Mouse (Mus musculus) myocyte (in vitro differentiated cells): ENCODE data around the gene Dab1. TPM values are rescaled to one million over a fixed set of nuclear protein-coding genes. Genes with fewer than 3 reads are reported as not detected.

Experiments
- H3K27me3 ChIP-seq: one replicate; pipeline ENCODE4 v1.6.1; 2011; ENCODE audit not compliant: control insufficient read depth, insufficient read depth, insufficient read length
- H3K36me3 ChIP-seq: one replicate; pipeline ENCODE4 v1.6.1; 2011; ENCODE audit not compliant: control insufficient read depth, insufficient read depth
- H3K4me2 ChIP-seq: one replicate; pipeline ENCODE4 v1.6.1; 2011; ENCODE audit warnings: low read depth, control low read depth
- H3K4me3 ChIP-seq: one replicate; pipeline ENCODE4 v1.5.1; 2011; ENCODE audit warnings: mild to moderate bottlenecking, control low read depth, moderate library complexity
- H3K79me2 ChIP-seq: one replicate; pipeline ENCODE4 v1.6.1; 2011; ENCODE audit not compliant: control insufficient read depth, insufficient read depth
- H3ac ChIP-seq: one replicate; pipeline ENCODE4 v1.6.1; 2011; ENCODE audit not compliant: control insufficient read depth, insufficient read length
- CEBPB ChIP-seq: IDR thresholded peaks from 2 replicates; pipeline ENCODE4 v1.6.1; 2011; ENCODE audit warnings: mild to moderate bottlenecking, moderate library complexity; ENCODE audit not compliant: poor library complexity, insufficient read depth, severe bottlenecking
- E2F4 ChIP-seq: IDR thresholded peaks from one replicate; pipeline ENCODE4 v1.6.1; 2011; ENCODE audit warnings: mild to moderate bottlenecking, control low read depth, moderate library complexity; ENCODE audit not compliant: insufficient read depth
- MAX ChIP-seq: IDR thresholded peaks from one replicate; pipeline ENCODE4 v1.6.1; 2011; ENCODE audit warnings: low read depth, mild to moderate bottlenecking, control low read depth
- MYOD1 ChIP-seq, 3 experiments: IDR thresholded peaks; one replicate each; pipeline ENCODE4 v1.6.1; 2011; ENCODE audit warnings: control low read depth in 2 of 3, low read depth in 2 of 3, mild to moderate bottlenecking in 2 of 3, moderate library complexity in 1 of 3; ENCODE audit not compliant: insufficient read length in 2 of 3, control insufficient read depth in 1 of 3
- MYOG ChIP-seq, 3 experiments: IDR thresholded peaks; one replicate each; pipeline ENCODE4 v1.6.1; 2011; ENCODE audit warnings: control low read depth in 2 of 3, low read depth in 2 of 3, mild to moderate bottlenecking in 2 of 3; ENCODE audit not compliant: insufficient read length in 2 of 3, control insufficient read depth in 1 of 3, insufficient read depth in 1 of 3
- POLR2A ChIP-seq: IDR thresholded peaks from one replicate; pipeline ENCODE4 v1.6.1; 2011; ENCODE audit warnings: low read depth, mild to moderate bottlenecking, control low read depth, moderate library complexity; ENCODE audit not compliant: insufficient read length
- POLR2AphosphoS2 ChIP-seq: IDR thresholded peaks from one replicate; pipeline ENCODE4 v1.6.1; 2011; ENCODE audit warnings: low read depth, control low read depth; ENCODE audit not compliant: insufficient read length
- REST ChIP-seq: IDR thresholded peaks from one replicate; pipeline ENCODE4 v1.6.1; 2011; ENCODE audit warnings: mild to moderate bottlenecking, control low read depth, moderate library complexity; ENCODE audit not compliant: insufficient read depth, insufficient read length
- SRF ChIP-seq: IDR thresholded peaks from one replicate; pipeline ENCODE4 v1.6.1; 2011; ENCODE audit warnings: low read depth; ENCODE audit not compliant: control insufficient read depth, insufficient read length
- TCF12 ChIP-seq: IDR thresholded peaks from one replicate; pipeline ENCODE4 v1.6.1; 2011; ENCODE audit warnings: mild to moderate bottlenecking, control low read depth; ENCODE audit not compliant: poor library complexity, insufficient read depth, severe bottlenecking
- TCF3 ChIP-seq: IDR thresholded peaks from one replicate; pipeline ENCODE4 v1.6.1; 2011; ENCODE audit warnings: low read depth, control low read depth; ENCODE audit not compliant: insufficient read length
- USF1 ChIP-seq: IDR thresholded peaks from one replicate; pipeline ENCODE4 v1.6.1; 2011; ENCODE audit warnings: low read depth, mild to moderate bottlenecking, control low read depth, moderate library complexity
- polyA plus RNA-seq: library from polyadenylated mRNA; unstranded; fragments of >200 nt; fragmentation: generic; extraction: Trizol; gene quantifications from one replicate; pipeline ENCODE4 v1.2.1, GENCODE M21; 2012; ENCODE audit warnings: missing spikeins

Gene Dab1
- polyA plus RNA-seq, 1 experiment, result not detected

DNA sequence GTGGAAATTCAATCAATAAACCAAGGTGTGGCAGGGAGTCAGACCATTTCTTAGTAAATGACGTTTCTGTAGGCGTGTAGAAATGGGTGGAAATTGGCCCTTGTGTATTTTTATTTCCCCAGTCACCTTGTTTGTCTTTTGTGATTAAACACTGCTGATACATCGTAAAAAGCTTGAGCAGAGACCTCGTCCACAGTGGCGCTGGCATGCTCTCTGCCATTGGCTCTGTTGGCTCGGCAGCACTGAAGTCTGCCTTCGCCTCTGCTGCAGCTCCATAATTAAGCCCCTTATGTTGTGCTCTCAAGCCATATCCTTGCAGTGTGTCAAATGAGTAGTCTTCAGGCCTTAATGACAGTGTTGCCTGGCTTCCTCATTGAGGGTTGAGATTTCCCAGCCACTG, 765.5 kb downstream of the Dab1 start:
- no peak overlapping the region for H3K4me3 ChIP-seq
- H3K79me2 ChIP-seq, result no peaks in the 10 kb centered on the region
- H3K36me3 ChIP-seq, result no peaks in the 10 kb centered on the region
- no peak overlapping the region for H3K4me2 ChIP-seq
- H3K27me3 ChIP-seq, result no peaks in the 10 kb centered on the region
- TF ChIP-seq SRF, result no peak
- no peak for TF ChIP-seq REST
- TF ChIP-seq TCF3, result no peak
- TF ChIP-seq TCF12, result no peak
- no peak for TF ChIP-seq POLR2A
- no peak for TF ChIP-seq MAX
- no peak for TF ChIP-seq E2F4
- TF ChIP-seq MYOD1 (IDR thresholded peaks at IDR 0.05; ENCODE audit: control insufficient read depth in 1 of 3, insufficient read length in 2 of 3, low read depth in 2 of 3), result no peak
- TF ChIP-seq MYOG (IDR thresholded peaks at IDR 0.05; ENCODE audit: control insufficient read depth in 1 of 3, insufficient read depth in 1 of 3, insufficient read length in 2 of 3, low read depth in 2 of 3), result no peak
- no peak for TF ChIP-seq CEBPB
- TF ChIP-seq POLR2AphosphoS2, result no peak
- no peak for TF ChIP-seq USF1
- H3ac ChIP-seq, result no peak overlapping the region

GRCm38 (mm10) chr4:104385272-104385671, 766.1 kb downstream of the Dab1 start:
- H3K36me3 ChIP-seq, result no peaks in the 10 kb centered on the region
- TF ChIP-seq E2F4, result no peak
- TF ChIP-seq SRF, result no peak
- no peak for TF ChIP-seq TCF12
- no peak for TF ChIP-seq USF1
- TF ChIP-seq TCF3, result no peak
- no peak for TF ChIP-seq POLR2A
- TF ChIP-seq MYOD1 (IDR thresholded peaks at IDR 0.05; ENCODE audit: control insufficient read depth in 1 of 3, insufficient read length in 2 of 3, low read depth in 2 of 3), result no peak
- TF ChIP-seq MAX, result no peak
- TF ChIP-seq MYOG (IDR thresholded peaks at IDR 0.05; ENCODE audit: control insufficient read depth in 1 of 3, insufficient read depth in 1 of 3, insufficient read length in 2 of 3, low read depth in 2 of 3), result no peak
- no peak for TF ChIP-seq REST
- H3K4me2 ChIP-seq, result no peak overlapping the region
- no peak overlapping the region for H3ac ChIP-seq
- H3K27me3 ChIP-seq, result no peaks in the 10 kb centered on the region
- H3K4me3 ChIP-seq, result no peak overlapping the region
- no peaks in the 10 kb centered on the region for H3K79me2 ChIP-seq

DNA sequence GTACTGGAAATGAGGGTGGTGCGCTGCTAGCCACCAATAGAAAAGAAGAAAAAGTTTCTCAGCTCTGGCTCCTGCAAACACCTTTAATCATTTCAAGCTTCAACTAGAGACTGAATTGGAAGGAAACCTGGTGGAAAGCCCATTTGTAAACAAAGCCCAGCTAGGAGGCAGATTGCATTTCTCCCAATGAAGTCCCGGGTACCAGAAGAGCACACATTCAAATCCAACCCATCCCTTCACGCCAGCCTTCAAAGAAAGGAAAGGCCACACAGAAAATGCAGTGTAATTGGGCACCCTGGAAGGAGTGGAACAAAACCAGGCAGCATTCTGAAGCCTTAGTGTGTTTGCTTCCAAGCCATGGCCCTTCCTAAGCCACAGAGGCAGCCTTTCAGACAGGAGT, 776.4 kb downstream of the Dab1 start:
- no peak overlapping the region for H3K4me2 ChIP-seq
- no peaks in the 10 kb centered on the region for H3K36me3 ChIP-seq
- H3K4me3 ChIP-seq, result no peak overlapping the region
- TF ChIP-seq POLR2A (no peak), SRF (no peak), MYOD1 (IDR thresholded peaks at IDR 0.05; ENCODE audit: control insufficient read depth in 1 of 3, insufficient read length in 2 of 3, low read depth in 2 of 3) (no peak)
- no peaks in the 10 kb centered on the region for H3K27me3 ChIP-seq
- no peak overlapping the region for H3ac ChIP-seq
- no peaks in the 10 kb centered on the region for H3K79me2 ChIP-seq

DNA sequence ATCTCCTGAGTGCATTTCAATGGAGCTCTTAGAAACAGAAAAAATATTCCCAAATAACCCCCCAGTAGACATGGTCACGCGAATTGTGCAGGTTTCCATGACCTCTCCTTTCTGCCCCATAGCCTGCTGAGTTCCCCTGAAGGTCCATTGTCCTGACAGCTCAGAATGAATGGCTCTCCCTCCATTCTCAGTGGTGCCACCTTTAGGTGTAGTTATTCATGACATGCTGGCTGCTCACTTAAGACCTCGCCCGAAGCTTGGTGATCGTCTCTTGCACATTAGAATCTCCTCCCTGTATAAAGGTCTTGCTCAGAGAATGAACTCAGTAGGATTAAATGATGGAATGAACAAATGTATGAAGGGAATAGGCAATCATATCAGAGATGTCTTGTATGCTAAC, 776.9 kb downstream of the Dab1 start:
- Histone ChIP-seq H3K4me3 (no peak overlapping the region), H3ac (no peak overlapping the region), H3K27me3 (no peaks in the 10 kb centered on the region), H3K4me2 (no peak overlapping the region), H3K36me3 (no peaks in the 10 kb centered on the region), H3K79me2 (no peaks in the 10 kb centered on the region)
- no peak for TF ChIP-seq POLR2AphosphoS2
- TF ChIP-seq REST, result no peak
- TF ChIP-seq CEBPB, result no peak
- TF ChIP-seq POLR2A, result no peak
- TF ChIP-seq TCF12, result no peak
- no peak for TF ChIP-seq MAX
- TF ChIP-seq TCF3, result no peak
- no peak for TF ChIP-seq SRF
- TF ChIP-seq USF1, result no peak
- no peak for TF ChIP-seq E2F4

DNA sequence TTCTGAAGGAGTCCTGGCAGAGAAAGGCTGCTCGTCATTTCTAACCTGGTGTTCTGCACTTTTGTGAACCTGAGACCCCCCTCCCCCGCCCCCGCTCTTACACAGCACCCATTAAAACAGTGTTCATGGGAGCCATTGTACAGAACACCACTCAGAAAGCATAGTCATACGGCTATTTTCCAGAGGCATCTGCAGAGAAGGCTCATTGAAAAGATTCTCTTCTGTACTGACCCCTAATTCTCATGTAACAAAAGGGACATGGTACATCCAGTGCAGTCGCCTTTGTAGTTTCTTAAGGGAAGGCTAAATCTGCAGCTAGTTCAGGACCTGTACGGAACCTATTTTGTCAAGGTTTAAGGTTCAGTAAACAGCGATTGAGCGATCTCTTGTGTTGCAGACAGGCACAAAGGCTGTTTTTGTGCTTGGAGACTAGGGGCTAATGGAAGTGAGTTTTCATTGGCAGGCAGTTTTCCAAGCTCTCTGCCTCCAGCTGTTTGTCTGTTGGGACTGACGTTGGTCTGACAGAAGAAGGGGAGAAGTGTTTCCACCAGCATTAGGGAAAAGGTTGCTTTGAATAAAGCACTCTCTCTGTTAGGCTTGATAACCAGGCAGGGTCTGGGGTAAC, 780.1 kb downstream of the Dab1 start:
- Histone ChIP-seq H3K36me3 (no peaks in the 10 kb centered on the region), H3ac (no peak overlapping the region), H3K27me3 (no peaks in the 10 kb centered on the region), H3K4me3 (no peak overlapping the region), H3K4me2 (no peak overlapping the region), H3K79me2 (no peaks in the 10 kb centered on the region)
- TF ChIP-seq CEBPB (no peak), TCF12 (no peak), USF1 (no peak), MYOG (IDR thresholded peaks at IDR 0.05; ENCODE audit: control insufficient read depth in 1 of 3, insufficient read depth in 1 of 3, insufficient read length in 2 of 3, low read depth in 2 of 3) (no peak), POLR2AphosphoS2 (no peak), E2F4 (no peak), MYOD1 (IDR thresholded peaks at IDR 0.05; ENCODE audit: control insufficient read depth in 1 of 3, insufficient read length in 2 of 3, low read depth in 2 of 3) (no peak), REST (no peak), MAX (no peak), SRF (no peak), POLR2A (no peak), TCF3 (no peak)
